Mouse (Mus musculus) liver, embryonic 16.5 days (tissue): Measurements from ENCODE around the gene Atf1. TPM values are rescaled to one million over a fixed set of nuclear protein-coding genes. Genes with fewer than 3 reads are reported as not detected.
"Not testable (repeated sequence)": the region's sequence is repeated elsewhere in the genome, so short reads cannot be mapped to it uniquely, and the experiment has no call there.

ENCODE experiments used
- ATAC-seq: fragments of 200-750 bp; cut with Nextera tagmentation; 2 replicates; pipeline ENCODE4 v1.8.0; 2017; ENCODE audit warnings: low read depth, mild to moderate bottlenecking, moderate number of reproducible peaks, moderate library complexity
- H3K27ac ChIP-seq: fragments of 300-500 bp; sonication (generic); 2 replicates; pipeline ENCODE4 v1.5.1; 2014; ENCODE audit warnings: mild to moderate bottlenecking, low read length
- H3K27me3 ChIP-seq: fragments of 300-500 bp; sonication (generic); 2 replicates; pipeline ENCODE4 v1.6.1; 2014; ENCODE audit warnings: low read depth, low read length, mixed read lengths; ENCODE audit not compliant: control insufficient read depth, insufficient read depth
- H3K36me3 ChIP-seq: fragments of 300-500 bp; sonication (generic); 2 replicates; pipeline ENCODE4 v1.6.1; 2014; ENCODE audit warnings: mild to moderate bottlenecking; ENCODE audit not compliant: control insufficient read depth, insufficient read depth
- H3K4me1 ChIP-seq: fragments of 300-500 bp; sonication (generic); 2 replicates; pipeline ENCODE4 v1.6.1; 2014; ENCODE audit warnings: low read depth, low read length, mixed read lengths; ENCODE audit not compliant: control insufficient read depth
- H3K4me2 ChIP-seq: fragments of 300-500 bp; sonication (generic); 2 replicates; pipeline ENCODE4 v1.6.1; 2014; ENCODE audit warnings: low read depth, low read length, mixed read lengths
- H3K4me3 ChIP-seq: fragments of 300-500 bp; sonication (generic); 2 replicates; pipeline ENCODE4 v1.5.1; 2014; ENCODE audit warnings: low read depth, mild to moderate bottlenecking, low read length
- H3K9ac ChIP-seq: fragments of 300-500 bp; sonication (generic); 2 replicates; pipeline ENCODE4 v1.6.1; 2014; ENCODE audit warnings: low read depth, low read length
- H3K9me3 ChIP-seq: fragments of 300-500 bp; sonication (generic); replicated peaks from 2 replicates; pipeline ENCODE4 v1.6.1; 2016; ENCODE audit warnings: low read length; ENCODE audit not compliant: control insufficient read depth
- WGBS: fragments of 180-500 bp; shearing (Covaris S2); extraction: QIAGEN DNeasy Blood & Tissue Kit; methylation state at CpG from one replicate; pipeline ENCODE4 v1.1.7; 2014; ENCODE audit not compliant: insufficient replicate concordance; 5-methylcytosine and 5-hydroxymethylcytosine counted together
- polyA plus RNA-seq: library from polyadenylated mRNA; unstranded; fragments of >200 nt; fragmentation: Nextera tagmentation; extraction: Ambion mirVana; gene quantifications from 2 replicates; pipeline ENCODE4 v1.2.1, GENCODE M21; 2015

Gene Atf1
- polyA plus RNA-seq, 1 experiment from 2014 or later, result 28.6 TPM

DNA sequence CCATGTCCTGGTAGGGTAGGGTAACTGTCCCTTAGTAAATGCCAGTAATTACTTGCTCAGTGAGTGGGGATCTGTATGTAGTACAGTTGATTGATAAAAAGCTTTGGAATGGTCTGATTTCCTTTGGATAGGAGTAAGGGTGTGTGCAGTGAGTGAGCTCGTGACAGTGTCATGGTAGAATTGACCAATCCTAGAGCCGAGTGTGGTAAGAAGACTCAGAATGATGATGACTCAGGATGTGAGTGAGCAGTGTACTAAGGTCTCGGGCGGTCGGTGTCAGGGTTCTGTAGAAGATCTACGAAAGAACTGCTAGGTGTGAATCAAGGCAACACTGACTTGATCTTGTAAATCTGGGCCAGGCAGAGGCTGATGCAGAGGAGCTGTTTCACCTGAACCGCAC lies 18.3 kb downstream of the Atf1 start:
- Histone ChIP-seq H3K27ac (no peak overlapping the region), H3K9ac (no peak overlapping the region), H3K4me2 (no peak overlapping the region), H3K4me1 (no peaks in the 10 kb centered on the region), H3K36me3 (peaks cover 46% of the 10 kb centered on the region), H3K4me3 (no peak overlapping the region), H3K27me3 (no peaks in the 10 kb centered on the region), H3K9me3 (no peaks in the 10 kb centered on the region)
- no peak for ATAC-seq
- 90% methylated on average over 7 of the region's 7 CpGs for WGBS

DNA sequence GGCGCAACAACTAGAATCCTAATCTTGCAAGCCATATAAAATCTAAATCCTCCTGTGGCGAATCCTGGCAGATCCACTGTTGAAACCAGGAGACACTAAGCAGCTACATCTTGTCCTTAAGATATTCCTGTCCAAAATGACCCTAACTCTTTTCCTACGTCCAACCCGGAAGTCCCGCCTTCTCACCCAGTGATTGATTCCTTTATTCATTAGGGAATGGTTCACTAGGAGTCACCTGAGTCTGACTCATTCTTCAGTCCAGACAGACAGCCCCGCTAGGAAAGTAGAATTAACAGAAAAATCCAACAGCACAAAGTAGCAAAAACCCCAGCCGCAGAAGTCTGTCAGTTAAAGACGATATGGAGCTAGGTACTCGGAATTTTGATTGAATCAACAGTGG lies 19.7 kb downstream of the Atf1 start:
- ATAC-seq, result no peak
- Histone ChIP-seq H3K4me3 (no peak overlapping the region), H3K9me3 (no peaks in the 10 kb centered on the region), H3K4me1 (no peaks in the 10 kb centered on the region), H3K4me2 (no peak overlapping the region), H3K9ac (no peak overlapping the region), H3K27me3 (no peaks in the 10 kb centered on the region), H3K36me3 (peaks cover 53% of the 10 kb centered on the region), H3K27ac (no peak overlapping the region)
- WGBS, result 87% methylated on average over 9 of the region's 9 CpGs

DNA sequence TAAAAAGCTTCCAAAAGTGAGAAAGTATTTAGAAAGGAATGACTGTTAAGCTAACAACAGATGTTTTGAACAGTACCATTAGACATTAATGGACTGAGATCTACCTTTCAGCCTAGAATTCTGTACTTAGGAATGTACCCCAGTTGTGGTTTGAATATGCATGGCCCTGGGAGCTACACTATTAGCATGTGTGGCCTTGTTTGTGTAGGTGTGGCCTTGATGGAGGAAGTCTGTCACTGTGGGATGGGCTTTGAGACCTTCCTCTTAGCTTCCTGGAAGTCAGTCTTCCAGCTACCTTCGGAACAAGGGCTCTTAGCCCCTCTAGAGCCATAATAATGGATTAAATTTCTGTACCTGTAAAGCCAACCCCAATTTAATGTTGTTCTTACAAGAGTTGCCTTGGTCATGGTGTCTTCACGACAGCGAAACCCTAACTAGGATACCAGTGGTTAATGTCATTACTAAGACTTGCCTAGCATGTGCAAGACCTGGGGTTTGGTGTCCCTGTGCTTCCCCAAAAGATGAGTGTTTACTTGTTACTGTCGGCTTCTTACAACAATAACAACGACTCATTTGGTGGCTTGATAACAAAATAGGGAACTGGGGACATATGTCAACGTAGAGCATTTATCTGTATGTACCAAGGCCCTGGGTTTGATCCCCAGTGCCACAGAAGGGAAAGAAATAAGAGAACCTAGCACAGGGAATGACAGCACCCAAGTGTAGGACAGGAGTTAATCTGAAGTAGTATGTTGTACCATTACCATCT lies 21.2 kb downstream of the Atf1 start:
- Histone ChIP-seq H3K9ac (no peak overlapping the region), H3K4me1 (no peaks in the 10 kb centered on the region), H3K27ac (no peak overlapping the region), H3K4me3 (no peak overlapping the region), H3K9me3 (no peaks in the 10 kb centered on the region), H3K36me3 (peaks cover 65% of the 10 kb centered on the region), H3K4me2 (no peak overlapping the region), H3K27me3 (no peaks in the 10 kb centered on the region)
- 70% methylated on average over 6 of the region's 6 CpGs for WGBS
- no peak for ATAC-seq

DNA sequence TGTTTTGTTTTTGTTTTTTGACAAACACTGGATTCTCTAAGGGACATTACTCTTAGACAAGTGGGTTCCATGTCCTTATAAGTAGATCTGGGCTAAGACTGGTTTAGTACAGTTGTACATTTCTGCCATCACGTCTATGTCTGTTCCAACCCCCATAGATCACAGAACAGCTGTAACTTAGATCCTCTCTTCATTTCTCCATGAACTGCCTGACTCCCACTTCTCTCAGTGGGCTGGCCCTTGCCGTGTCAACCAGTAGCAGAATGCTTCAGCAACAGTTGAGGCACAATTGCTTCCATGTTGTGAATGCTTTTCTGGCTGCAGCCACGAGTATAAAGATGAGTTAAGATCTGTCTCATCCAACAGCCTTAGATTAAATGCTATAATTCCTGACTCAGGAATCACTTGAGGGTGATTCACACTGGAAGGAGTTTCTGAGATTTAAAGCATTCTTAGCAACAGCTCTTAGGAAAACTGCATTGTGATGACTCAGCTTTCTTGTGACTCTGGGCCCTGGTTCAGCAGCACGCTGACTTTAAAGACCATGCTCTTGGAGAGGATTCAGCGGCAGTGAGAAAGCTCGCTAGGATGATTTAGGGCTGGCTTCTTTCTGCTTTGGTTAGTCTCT lies 23.6 kb downstream of the Atf1 start:
- Histone ChIP-seq H3K4me3 (no peak overlapping the region), H3K27ac (no peak overlapping the region), H3K36me3 (peaks cover 76% of the 10 kb centered on the region), H3K4me1 (no peaks in the 10 kb centered on the region), H3K27me3 (no peaks in the 10 kb centered on the region), H3K4me2 (no peak overlapping the region), H3K9ac (no peak overlapping the region), H3K9me3 (no peaks in the 10 kb centered on the region)
- ATAC-seq, result no peak
- 89% methylated on average over 6 of the region's 6 CpGs for WGBS

DNA sequence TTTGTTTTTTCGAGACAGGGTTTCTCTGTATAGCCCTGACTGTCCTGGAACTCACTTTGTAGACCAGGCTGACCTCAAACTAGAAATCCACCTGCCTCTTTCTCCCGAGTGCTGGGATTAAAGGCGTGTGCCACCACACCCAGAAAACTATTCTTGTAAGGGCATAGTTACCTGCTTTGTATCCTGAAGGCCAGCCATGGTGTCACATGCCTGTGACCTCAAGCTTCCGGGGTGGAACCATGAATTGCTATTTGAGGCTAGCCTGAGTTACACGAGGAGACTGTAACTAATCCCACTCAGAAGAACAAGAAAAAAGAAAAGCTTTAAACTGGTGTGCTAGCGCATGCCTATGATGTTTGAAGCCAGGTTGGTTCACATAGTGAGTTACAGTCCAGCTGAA lies 28.8 kb downstream of the Atf1 start:
- WGBS, result 78% methylated on average over 6 of the region's 6 CpGs
- Histone ChIP-seq H3K9ac (no peak overlapping the region), H3K4me2 (no peak overlapping the region), H3K27me3 (no peaks in the 10 kb centered on the region), H3K4me1 (no peaks in the 10 kb centered on the region), H3K27ac (no peak overlapping the region), H3K4me3 (no peak overlapping the region), H3K36me3 (peaks cover 56% of the 10 kb centered on the region), H3K9me3 (no peaks in the 10 kb centered on the region)
- ATAC-seq, result no peak

DNA sequence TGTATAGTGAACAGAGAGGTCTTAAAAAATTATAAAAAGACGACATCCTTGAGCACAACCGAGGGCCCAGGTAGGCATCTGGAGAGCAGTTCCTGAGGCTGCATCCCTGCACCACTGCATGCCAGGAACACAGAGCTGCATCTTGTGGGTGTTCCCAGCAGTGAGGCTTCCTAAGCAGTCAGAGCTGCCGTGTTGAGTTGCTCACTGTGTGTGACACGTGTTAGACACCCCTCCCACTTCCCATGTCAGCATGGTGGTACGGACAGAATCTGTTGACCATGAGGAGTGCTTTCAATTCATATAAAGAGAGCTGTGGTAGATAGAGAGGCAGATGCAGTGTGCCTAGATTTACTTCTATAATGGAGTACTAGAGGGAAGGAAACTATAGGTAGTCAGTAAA lies 29.7 kb downstream of the Atf1 start:
- WGBS, result 85% methylated on average over 5 of the region's 5 CpGs
- H3K9ac ChIP-seq, result no peak overlapping the region
- no peak for ATAC-seq
- no peak overlapping the region for H3K4me3 ChIP-seq
- no peaks in the 10 kb centered on the region; the same call in 1 of the 2 replicates for H3K4me1 ChIP-seq
- no peaks in the 10 kb centered on the region for H3K27me3 ChIP-seq
- no peak overlapping the region for H3K27ac ChIP-seq
- H3K4me2 ChIP-seq, result no peak overlapping the region
- no peaks in the 10 kb centered on the region for H3K9me3 ChIP-seq
- peaks cover 49% of the 10 kb centered on the region for H3K36me3 ChIP-seq

DNA sequence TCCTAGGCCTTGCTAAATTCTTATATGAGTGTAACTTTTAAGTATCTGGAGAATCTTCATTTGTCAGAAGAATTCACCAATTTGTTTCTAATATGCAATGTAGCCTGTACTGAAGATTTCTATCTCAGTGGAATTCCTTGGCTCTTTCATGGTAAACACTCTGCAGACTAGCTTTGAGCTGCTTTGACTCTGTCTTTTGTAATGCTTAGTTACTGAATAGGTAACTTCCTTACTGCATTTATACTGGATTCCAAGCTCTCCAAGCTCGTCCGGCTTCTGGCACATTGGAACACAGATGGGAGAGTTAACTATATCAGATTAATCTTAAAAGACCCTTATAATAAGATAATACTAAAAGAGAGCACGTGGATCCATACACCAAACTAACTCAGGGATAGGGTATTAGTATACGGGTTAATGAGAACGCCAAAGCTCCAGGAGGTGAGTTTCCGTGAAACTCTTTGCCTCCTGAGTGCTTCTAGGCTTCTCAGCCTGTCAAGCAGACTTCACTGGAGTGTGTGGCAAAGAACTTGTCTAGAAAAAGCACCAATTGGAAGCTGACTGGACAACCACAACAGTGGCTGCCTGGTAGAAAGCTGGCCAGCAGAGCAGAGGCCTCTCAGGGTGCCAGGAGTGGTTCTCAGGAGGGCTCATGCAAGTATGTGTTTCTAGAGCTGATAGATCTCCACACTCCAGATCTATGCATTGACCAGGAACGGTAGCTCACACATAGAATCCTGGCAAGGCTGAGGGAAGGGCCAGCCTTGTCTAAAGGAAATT lies 31.2 kb downstream of the Atf1 start:
- H3K9ac ChIP-seq, result no peak overlapping the region
- peaks cover 38% of the 10 kb centered on the region for H3K36me3 ChIP-seq
- H3K9me3 ChIP-seq, result no peaks in the 10 kb centered on the region
- H3K27me3 ChIP-seq, result no peaks in the 10 kb centered on the region
- 89% methylated on average over 7 of the region's 7 CpGs for WGBS
- no peak for ATAC-seq
- no peak overlapping the region for H3K4me3 ChIP-seq
- H3K27ac ChIP-seq, result no peak overlapping the region
- H3K4me2 ChIP-seq, result no peak overlapping the region
- H3K4me1 ChIP-seq, result no peaks in the 10 kb centered on the region; the same call in 1 of the 2 replicates

DNA sequence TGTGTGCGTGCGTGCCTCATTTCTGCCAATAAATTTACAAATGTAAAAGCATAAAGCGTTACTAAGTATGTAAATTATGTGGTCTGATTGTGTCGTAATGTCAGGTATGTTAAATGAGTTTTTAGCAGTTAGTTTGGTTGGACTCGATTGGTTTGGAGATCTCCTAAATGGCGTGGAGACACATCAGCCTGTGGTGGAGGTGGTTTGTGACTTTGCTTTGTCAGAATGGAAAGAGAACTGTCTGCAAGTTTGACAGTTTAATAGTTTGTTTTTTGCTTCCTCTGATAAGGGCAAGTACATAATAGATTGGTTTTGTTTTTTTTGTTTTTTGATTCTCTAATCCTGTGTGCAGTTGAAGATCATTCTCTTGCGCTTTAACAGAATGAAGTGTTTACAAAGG lies 32.7 kb downstream of the Atf1 start:
- H3K36me3 ChIP-seq, result peaks cover 24% of the 10 kb centered on the region
- not testable (repeated sequence) for H3K4me2 ChIP-seq, ATAC-seq, H3K27ac ChIP-seq, H3K9ac ChIP-seq, H3K27me3 ChIP-seq, H3K4me1 ChIP-seq, H3K9me3 ChIP-seq, H3K4me3 ChIP-seq
- 76% methylated on average over 6 of the region's 7 CpGs for WGBS
